Mouse (Mus musculus) thymus, adult 18-20 months (tissue): ENCODE data around the gene Vwa5b2.
A peak's percentile ranks its signal among the peaks of the same experiment; 100 is the strongest.

ENCODE experiments used
- DNase-seq, 2 experiments: peaks; one replicate each; pipeline ENCODE4 v3.0.0; 2022; ENCODE audit warnings: mixed read lengths in 2 of 2

Vwa5b2 gene

GRCm38 (mm10) chr16:20589366-20589938 lies at the start of gene Vwa5b2:
Gene Vwa5b2 (plus strand): TSS chr16:20589471.
- no peak for DNase-seq

- DNase-seq: no peak
Observed at GRCm38 (mm10) chr16:20539649-20540048, 49.6 kb upstream of the Vwa5b2 start.

- DNase-seq: no peak
Observed at GRCm38 (mm10) chr16:20540438-20540837, 48.8 kb upstream of the Vwa5b2 start.

- DNase-seq: no peak
Observed at GRCm38 (mm10) chr16:20545696-20546095, 43.6 kb upstream of the Vwa5b2 start.

GRCm38 (mm10) chr16:20547423-20547822 lies 41.8 kb upstream of the Vwa5b2 start:
- no peak for DNase-seq

- DNase-seq: peak; percentile 98 to 99
Observed at GRCm38 (mm10) chr16:20548096-20548948, 40.9 kb upstream of the Vwa5b2 start, which contains the start of gene Abcf3. Gene Abcf3 (plus strand): TSS chr16:20548577.

GRCm38 (mm10) chr16:20549161-20549560 lies 40.1 kb upstream of the Vwa5b2 start:
- DNase-seq: no peak

GRCm38 (mm10) chr16:20551691-20552090 lies 37.6 kb upstream of the Vwa5b2 start:
- no peak for DNase-seq

GRCm38 (mm10) chr16:20552594-20552993 lies 36.7 kb upstream of the Vwa5b2 start:
- DNase-seq: no peak

GRCm38 (mm10) chr16:20555000-20555399 lies 34.3 kb upstream of the Vwa5b2 start:
- DNase-seq: no peak

GRCm38 (mm10) chr16:20557381-20557780 lies 31.9 kb upstream of the Vwa5b2 start:
- DNase-seq: no peak

GRCm38 (mm10) chr16:20565075-20565474 lies 24.2 kb upstream of the Vwa5b2 start:
- DNase-seq: no peak

GRCm38 (mm10) chr16:20589939-20590679 lies 838 bp downstream of the Vwa5b2 start:
- no peak for DNase-seq

- no peak for DNase-seq
Observed at GRCm38 (mm10) chr16:20590680-20591038, 1.4 kb downstream of the Vwa5b2 start.

GRCm38 (mm10) chr16:20591076-20591705 lies 1.9 kb downstream of the Vwa5b2 start:
- no peak for DNase-seq

GRCm38 (mm10) chr16:20595060-20595673 lies 5.9 kb downstream of the Vwa5b2 start:
- DNase-seq: no peak

- DNase-seq: no peak
Observed at GRCm38 (mm10) chr16:20595737-20596136, 6.5 kb downstream of the Vwa5b2 start.

- no peak for DNase-seq
Observed at GRCm38 (mm10) chr16:20596687-20597441, 7.6 kb downstream of the Vwa5b2 start.

- DNase-seq: no peak
Observed at GRCm38 (mm10) chr16:20600511-20600910, 11.2 kb downstream of the Vwa5b2 start.

- DNase-seq: no peak
Observed at GRCm38 (mm10) chr16:20604705-20605104, 15.4 kb downstream of the Vwa5b2 start.

- DNase-seq: peak; percentile 40 to 57
Observed at GRCm38 (mm10) chr16:20610501-20611356, 21.5 kb downstream of the Vwa5b2 start.
